ENCODE assay signal across 8 mouse cellular contexts in the genomic region with DNA sequence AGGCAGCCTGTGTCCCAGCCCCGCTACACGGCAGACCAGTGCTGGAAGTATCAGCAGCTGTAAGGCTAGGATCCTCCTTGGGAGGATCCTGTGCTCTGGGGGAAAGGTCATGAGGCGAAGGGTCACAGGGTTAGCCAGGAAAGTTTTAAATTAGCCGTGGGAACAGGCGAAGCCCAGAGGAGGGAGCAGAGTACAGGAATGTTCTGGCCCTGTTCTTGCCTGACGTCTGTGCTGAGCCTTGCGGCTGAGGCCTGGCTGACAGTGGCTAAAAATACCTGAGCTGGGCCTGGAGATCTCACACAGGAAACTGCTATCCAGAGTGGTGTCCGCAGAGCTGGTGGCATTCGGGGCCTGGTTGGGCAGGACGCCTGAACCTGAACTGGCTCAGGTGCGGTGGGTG.
DNase-seq lines count a peak whose midpoint lies in the region; ATAC-seq lines count a peak whose summit lies in the region.
"Had no signal": no experiment of that assay in that cellular context is flagged by ENCODE, and none has a peak within 500 bp of the region (broad histone marks: within the 10 kb centered on the region; RNA-seq: fewer than 3 reads in every experiment).

No protein-coding gene starts in this region.

- no peak overlapping the region for H3K4me2 ChIP-seq in forebrain, embryonic 11.5 days (ENCODE audit: low read depth, low read length, severe bottlenecking)
- H3K4me2 ChIP-seq: hindbrain, embryonic 15.5 days had no signal

- DNase-seq in adrenal gland, adult 8-10 months = peak; percentile 4
- DNase-seq in adrenal gland, postnatal 25 days = peak; percentile 16
- peak; percentile 77 for DNase-seq in heart, adult 8-10 months (ENCODE audit: low spot score)
- DNase-seq in kidney, adult 9 months = peak; percentile 78
- no peak for DNase-seq in forebrain, embryonic 11.5 days (ENCODE audit: low spot score)
- DNase-seq in lung, postnatal 4 days = no peak
- DNase-seq in spleen, adult 18-20 months = no peak

- no peaks in the 10 kb centered on the region for H3K4me1 ChIP-seq in forebrain, embryonic 11.5 days (replicated peaks; ENCODE audit: control insufficient read depth, insufficient read depth, low read length)
- H3K4me1 ChIP-seq: hindbrain, embryonic 15.5 days had no signal

- H3K9me3 ChIP-seq in forebrain, embryonic 11.5 days (ENCODE audit: control insufficient read depth, low read length) = no peaks in the 10 kb centered on the region
- H3K9me3 ChIP-seq: hindbrain, embryonic 15.5 days had no signal

- H3K4me3 ChIP-seq in forebrain, embryonic 11.5 days (ENCODE audit: low read depth, low read length) = no peak overlapping the region
- H3K4me3 ChIP-seq: hindbrain, embryonic 15.5 days had no signal

- no peak overlapping the region for H3K9ac ChIP-seq in forebrain, embryonic 11.5 days (ENCODE audit: low read length)
- H3K9ac ChIP-seq: hindbrain, embryonic 15.5 days had no signal

- H3K27me3 ChIP-seq in forebrain, embryonic 11.5 days (ENCODE audit: control insufficient read depth, insufficient read depth, low read length) = no peaks in the 10 kb centered on the region
- H3K27me3 ChIP-seq: hindbrain, embryonic 15.5 days had no signal

- no peak overlapping the region for H3K27ac ChIP-seq in forebrain, embryonic 11.5 days (ENCODE audit: low read depth, low read length)
- H3K27ac ChIP-seq: hindbrain, embryonic 15.5 days had no signal

- 78% methylated on average over 11 of the region's 11 CpGs for WGBS in forebrain, embryonic 11.5 days

- H3K36me3 ChIP-seq in forebrain, embryonic 11.5 days (ENCODE audit: control insufficient read depth, insufficient read depth, low read length) = no peaks in the 10 kb centered on the region
- H3K36me3 ChIP-seq: hindbrain, embryonic 15.5 days had no signal

- ATAC-seq in forebrain, embryonic 11.5 days (replicated peaks; ENCODE audit: low FRiP score) = no peak

Comparison
In these comparisons a context has a peak if more than half of its experiments do, and no peak if none do; other contexts are left out.
1. DNase-seq: peak in adrenal gland, adult 8-10 months (single experiment), adrenal gland, postnatal 25 days (single experiment), heart, adult 8-10 months (single experiment) and kidney, adult 9 months (single experiment); none in forebrain, embryonic 11.5 days (single experiment), lung, postnatal 4 days (0 of 2) and spleen, adult 18-20 months (0 of 2).